Mouse (Mus musculus) intestine, postnatal 0 days (tissue): Measurements from ENCODE around the gene Adamtsl4. TPM values are rescaled to one million over a fixed set of nuclear protein-coding genes. Genes with fewer than 3 reads are reported as not detected.

Experiments used
- ATAC-seq: fragments of 200-750 bp; cut with Nextera tagmentation; 2 replicates; pipeline ENCODE4 v1.8.0; 2017; ENCODE audit warnings: mild to moderate bottlenecking, moderate TSS enrichment, moderate library complexity
- H3K27ac ChIP-seq: fragments of 300-500 bp; sonication (generic); 2 replicates; pipeline ENCODE4 v1.5.1; 2014; ENCODE audit warnings: mild to moderate bottlenecking, low read depth, low read length, moderate library complexity
- H3K27me3 ChIP-seq: fragments of 300-500 bp; sonication (generic); replicated peaks from 2 replicates; pipeline ENCODE4 v1.6.1; 2014; ENCODE audit warnings: low read length, mixed read lengths; ENCODE audit not compliant: control insufficient read depth, insufficient read depth
- H3K36me3 ChIP-seq: fragments of 300-500 bp; sonication (generic); 2 replicates; pipeline ENCODE4 v1.6.1; 2014; ENCODE audit warnings: mild to moderate bottlenecking, moderate library complexity; ENCODE audit not compliant: control insufficient read depth, insufficient read depth
- H3K4me1 ChIP-seq: fragments of 300-500 bp; sonication (generic); replicated peaks from 2 replicates; pipeline ENCODE4 v1.6.1; 2014; ENCODE audit warnings: antibody characterized with exemption, low read length, mixed read lengths; ENCODE audit not compliant: control insufficient read depth, insufficient read depth
- H3K4me2 ChIP-seq: fragments of 300-500 bp; sonication (generic); replicated peaks from 2 replicates; pipeline ENCODE4 v1.6.1; 2014; ENCODE audit warnings: low read depth, mild to moderate bottlenecking, moderate library complexity
- H3K4me3 ChIP-seq: fragments of 300-500 bp; sonication (generic); 2 replicates; pipeline ENCODE4 v1.5.1; 2014; ENCODE audit warnings: low read depth, low read length
- H3K9ac ChIP-seq: fragments of 300-500 bp; sonication (generic); 2 replicates; pipeline ENCODE4 v1.6.1; 2014; ENCODE audit warnings: mild to moderate bottlenecking, low read depth, low read length
- H3K9me3 ChIP-seq: fragments of 300-500 bp; sonication (generic); 2 replicates; pipeline ENCODE4 v1.6.1; 2016; ENCODE audit warnings: mixed run types; ENCODE audit not compliant: control insufficient read depth
- CTCF ChIP-seq: sonication (generic); IDR thresholded peaks from 2 replicates; pipeline ENCODE4 v1.5.1; 2016; ENCODE audit warnings: low read depth, mild to moderate bottlenecking, control low read depth, antibody characterized with exemption, moderate library complexity
- WGBS: fragments of 180-500 bp; shearing (Covaris S2); extraction: QIAGEN DNeasy Blood & Tissue Kit; methylation state at CpG from one replicate; pipeline ENCODE4 v1.1.7; 2014; 5-methylcytosine and 5-hydroxymethylcytosine counted together
- polyA plus RNA-seq: library from polyadenylated mRNA; unstranded; fragments of >200 nt; fragmentation: Nextera tagmentation; extraction: Ambion mirVana; gene quantifications from 2 replicates; pipeline ENCODE4 v1.2.1, GENCODE M21; 2015

Adamtsl4 gene
- polyA plus RNA-seq, 1 experiment from 2014 or later, result 3.8 TPM

DNA sequence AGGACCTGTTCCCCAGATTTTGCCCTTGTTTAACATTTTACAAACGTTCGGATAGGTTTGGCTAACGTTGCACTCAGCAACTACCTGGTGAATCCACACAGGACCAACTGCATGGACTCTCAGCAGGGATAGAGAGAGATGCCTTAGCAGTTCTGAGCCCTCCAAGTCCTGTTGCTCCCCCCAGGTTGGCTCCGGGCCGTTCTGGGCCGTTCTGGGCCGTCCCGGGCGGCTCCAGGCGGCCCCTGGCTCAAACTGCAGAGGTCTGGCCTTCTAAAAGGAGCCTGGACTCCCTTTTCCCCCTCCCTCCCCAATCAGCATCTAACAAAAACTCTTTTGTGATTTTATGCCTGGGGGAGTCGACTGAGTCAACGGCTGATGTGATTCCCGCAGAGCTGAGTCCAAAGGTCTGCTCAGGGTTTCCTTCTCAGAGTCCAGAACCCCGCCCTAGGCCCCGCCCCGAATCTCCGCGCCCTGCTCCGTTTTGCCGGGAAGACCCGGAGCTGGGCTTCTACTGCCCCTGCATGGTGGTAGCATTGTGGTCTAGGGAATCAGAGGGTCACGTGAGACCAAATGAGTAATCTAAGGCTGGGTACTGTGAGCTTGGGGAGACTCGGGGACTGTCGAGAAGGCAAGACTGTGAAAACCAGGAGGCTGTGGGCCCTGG lies 14.3 kb upstream of the Adamtsl4 start:
- H3K9ac ChIP-seq, result peak overlapping the region; percentile 48
- peaks cover 11% of the 10 kb centered on the region; the same call in 1 of the 2 replicates for H3K4me1 ChIP-seq
- H3K36me3 ChIP-seq, result no peaks in the 10 kb centered on the region
- ATAC-seq, result peak; percentile 90
- whole genome bisulfite sequencing, result 4% methylated on average over 24 of the region's 24 CpGs
- peak overlapping the region; percentile 76 for H3K4me2 ChIP-seq
- peak overlapping the region; percentile 25 for H3K4me3 ChIP-seq
- H3K27me3 ChIP-seq, result no peaks in the 10 kb centered on the region
- H3K9me3 ChIP-seq, result no peaks in the 10 kb centered on the region
- peak overlapping the region; percentile 82 for H3K27ac ChIP-seq
- TF ChIP-seq CTCF, result peak; percentile 60

DNA sequence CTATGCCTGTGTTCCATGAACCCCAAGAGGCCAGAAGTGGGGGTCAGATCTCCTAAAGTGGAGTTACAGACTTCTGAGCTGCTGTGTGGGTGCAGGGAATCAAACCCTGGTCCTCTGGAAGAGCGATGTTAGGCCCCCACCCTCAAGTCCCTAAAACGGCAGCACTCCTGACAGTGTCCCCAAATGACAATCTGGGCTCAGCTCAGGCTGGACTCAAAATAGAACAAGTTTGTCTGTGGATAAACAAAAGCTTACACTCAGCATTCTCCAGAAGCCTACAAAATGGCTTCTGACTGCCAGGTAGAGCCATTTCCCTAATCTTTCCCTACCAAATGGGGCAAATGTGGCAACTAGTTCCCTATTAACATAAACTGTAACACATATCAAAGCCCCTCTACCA lies 13.4 kb upstream of the Adamtsl4 start:
- H3K4me3 ChIP-seq, result no peak overlapping the region
- no peak for ATAC-seq
- no peaks in the 10 kb centered on the region for H3K27me3 ChIP-seq
- H3K9me3 ChIP-seq, result no peaks in the 10 kb centered on the region
- H3K4me2 ChIP-seq, result peak overlapping the region; percentile 76; the same call in 1 of the 2 replicates
- H3K9ac ChIP-seq, result no peak overlapping the region
- H3K27ac ChIP-seq, result no peak overlapping the region
- H3K4me1 ChIP-seq, result peaks cover 14% of the 10 kb centered on the region; the same call in 1 of the 2 replicates
- WGBS, result 78% methylated on average over 2 of the region's 2 CpGs
- no peaks in the 10 kb centered on the region for H3K36me3 ChIP-seq
- no peak for TF ChIP-seq CTCF

DNA sequence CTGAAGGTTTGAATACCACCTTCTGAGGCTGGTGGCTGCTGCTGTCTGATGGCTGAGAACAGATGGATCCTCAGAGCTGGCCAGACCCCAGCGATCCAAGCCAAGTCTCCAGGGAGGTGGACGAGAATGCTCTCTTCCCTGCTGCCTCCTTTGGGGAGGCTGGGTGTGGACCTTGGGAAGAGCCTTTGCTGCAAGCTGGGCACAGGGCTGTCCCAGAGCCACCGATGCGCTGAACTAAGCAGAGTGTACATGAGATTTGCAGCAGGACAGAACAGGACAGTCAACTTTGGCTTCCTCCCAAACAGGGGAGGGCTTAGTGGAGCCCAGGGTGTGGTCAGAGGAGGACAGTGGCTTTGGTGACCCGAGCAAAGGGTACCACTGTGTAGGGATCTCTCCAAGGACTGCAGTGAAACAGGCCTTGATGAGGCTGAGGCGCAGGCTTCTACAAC lies 12.5 kb upstream of the Adamtsl4 start:
- Histone ChIP-seq H3K36me3 (no peaks in the 10 kb centered on the region), H3K4me2 (no peak overlapping the region), H3K4me3 (no peak overlapping the region), H3K4me1 (peaks cover 15% of the 10 kb centered on the region; the same call in 1 of the 2 replicates), H3K27ac (no peak overlapping the region), H3K9ac (no peak overlapping the region), H3K9me3 (no peaks in the 10 kb centered on the region), H3K27me3 (no peaks in the 10 kb centered on the region)
- no peak for ATAC-seq
- 55% methylated on average over 6 of the region's 6 CpGs for WGBS
- TF ChIP-seq CTCF, result no peak

DNA sequence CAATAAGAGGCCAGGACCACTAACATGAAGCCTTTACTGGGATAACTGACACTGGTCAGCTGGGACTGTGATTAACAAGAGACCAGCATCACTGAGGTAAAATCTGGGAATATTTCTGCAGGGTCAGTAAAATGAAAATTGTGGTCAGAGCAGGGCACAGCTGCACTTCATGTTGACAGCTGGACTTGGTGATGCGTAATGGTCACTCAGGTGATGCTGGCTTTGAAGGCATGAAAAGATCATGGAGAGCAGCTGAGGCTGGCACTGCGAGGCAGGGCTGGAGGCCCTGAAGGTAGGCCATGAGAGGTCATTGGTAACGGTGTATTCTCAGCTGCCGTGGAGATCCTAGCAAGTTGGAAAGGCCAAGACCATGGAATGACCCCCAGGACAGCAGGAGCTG lies 10.6 kb upstream of the Adamtsl4 start:
- no peak overlapping the region for H3K27ac ChIP-seq
- H3K27me3 ChIP-seq, result no peaks in the 10 kb centered on the region
- WGBS, result 91% methylated on average over 4 of the region's 4 CpGs
- no peak for TF ChIP-seq CTCF
- no peak overlapping the region for H3K4me3 ChIP-seq
- H3K36me3 ChIP-seq, result no peaks in the 10 kb centered on the region
- no peak overlapping the region for H3K9ac ChIP-seq
- H3K9me3 ChIP-seq, result no peaks in the 10 kb centered on the region
- peaks cover 27% of the 10 kb centered on the region for H3K4me1 ChIP-seq
- no peak for ATAC-seq
- no peak overlapping the region for H3K4me2 ChIP-seq

DNA sequence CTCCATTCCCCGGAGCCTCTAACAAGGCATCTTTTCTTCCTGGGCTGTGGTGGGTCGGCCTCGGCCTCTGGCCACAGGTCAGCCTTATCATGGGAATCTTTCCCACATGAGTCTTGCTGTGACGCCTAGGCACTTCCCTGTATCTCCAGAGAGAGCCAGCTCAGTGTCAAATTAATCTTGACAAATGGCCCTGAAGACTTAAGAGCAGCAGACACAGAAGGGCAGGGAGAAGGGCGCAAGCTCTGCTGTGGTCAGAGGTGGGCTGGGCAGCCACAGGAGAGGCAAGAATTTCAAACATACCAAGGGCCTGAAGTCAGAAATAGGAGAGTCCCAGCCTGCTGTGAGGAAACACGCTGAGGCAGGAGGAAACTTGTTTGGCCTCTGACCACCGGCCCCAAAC lies 8.6 kb upstream of the Adamtsl4 start:
- Histone ChIP-seq H3K36me3 (no peaks in the 10 kb centered on the region), H3K27me3 (no peaks in the 10 kb centered on the region), H3K4me1 (peaks cover 19% of the 10 kb centered on the region), H3K9me3 (no peaks in the 10 kb centered on the region), H3K9ac (no peak overlapping the region), H3K4me3 (no peak overlapping the region), H3K27ac (no peak overlapping the region), H3K4me2 (no peak overlapping the region)
- no peak for TF ChIP-seq CTCF
- no peak for ATAC-seq
- WGBS, result 31% methylated on average over 7 of the region's 7 CpGs

DNA sequence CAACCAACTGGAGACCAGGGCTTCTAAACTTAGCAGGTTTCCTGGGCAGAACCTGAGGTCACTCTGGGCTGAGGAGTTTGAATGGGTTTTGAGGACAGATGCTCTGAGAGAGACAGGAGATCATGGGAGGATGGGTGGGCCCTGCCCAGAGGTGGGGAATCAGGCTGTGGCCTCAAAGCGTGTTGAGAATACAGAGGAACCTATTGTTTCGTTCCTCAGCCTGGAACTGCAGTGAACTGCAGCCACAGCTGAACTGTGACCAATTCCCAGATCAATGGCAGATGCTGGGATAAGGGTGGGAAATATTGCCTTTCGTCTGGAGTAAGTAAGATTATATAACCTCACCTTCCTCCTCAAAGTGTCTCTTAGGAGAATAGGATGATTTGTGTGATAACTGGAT lies 8.1 kb upstream of the Adamtsl4 start:
- Histone ChIP-seq H3K9ac (no peak overlapping the region), H3K4me3 (no peak overlapping the region), H3K27ac (no peak overlapping the region)

More for the DNA sequence above, 8.1 kb upstream of the Adamtsl4 start:
- Histone ChIP-seq H3K27me3 (no peaks in the 10 kb centered on the region), H3K4me1 (peaks cover 16% of the 10 kb centered on the region), H3K4me2 (no peak overlapping the region), H3K9me3 (no peaks in the 10 kb centered on the region), H3K36me3 (no peaks in the 10 kb centered on the region)
- ATAC-seq, result no peak
- no peak for TF ChIP-seq CTCF
- WGBS, result 38% methylated on average over 3 of the region's 3 CpGs
